Mouse (Mus musculus) ES-E14 (cell line): Measurements from ENCODE around the gene S100a10.

Source experiments
- CHD2 ChIP-seq: IDR thresholded peaks from 2 replicates; pipeline ENCODE4 v1.6.1; 2014; ENCODE audit warnings: mild to moderate bottlenecking, low read depth, low read length, inconsistent platforms
- HCFC1 ChIP-seq: IDR thresholded peaks from 2 replicates; pipeline ENCODE4 v1.6.1; 2012; ENCODE audit warnings: low read length, inconsistent platforms, borderline replicate concordance; ENCODE audit not compliant: insufficient read depth
- MAFK ChIP-seq: IDR thresholded peaks from 2 replicates; pipeline ENCODE4 v1.6.1; 2014; ENCODE audit warnings: mild to moderate bottlenecking, low read depth, low read length, inconsistent platforms; ENCODE audit not compliant: insufficient read depth
- ZC3H11A ChIP-seq: IDR thresholded peaks from 2 replicates; pipeline ENCODE4 v1.6.1; 2012; ENCODE audit warnings: low read depth, mild to moderate bottlenecking, inconsistent platforms, low read length, borderline replicate concordance
- ZNF384 ChIP-seq: IDR thresholded peaks from 2 replicates; pipeline ENCODE4 v1.6.1; 2012; ENCODE audit warnings: low read depth, low read length, inconsistent platforms

GRCm38 (mm10) chr3:93562372-93562771 is 7.5 kb downstream of the S100a10 start:
- TF ChIP-seq ZNF384 (no peak), HCFC1 (no peak), MAFK (no peak), CHD2 (no peak), ZC3H11A (no peak)
